Mouse (Mus musculus): ENCODE data around the gene Dapl1. TPM values are rescaled to one million over a fixed set of nuclear protein-coding genes. Genes with fewer than 3 reads are reported as not detected.
A peak's percentile ranks its signal among the peaks of the same experiment; 100 is the strongest.

Gene Dapl1
- polyA plus RNA-seq, 1 experiment from 2014 or later, result not detected

GRCm38 (mm10) chr2:59522079-59522684 is 37.7 kb downstream of the Dapl1 start:
- Histone ChIP-seq H3K4me1 (0 out of 2 replicates have a peak, but pooled peaks cover 2% of the 10 kb centered on the region), H3K27me3 (replicated peaks) (no peaks in the 10 kb centered on the region), H3K27ac (no peak overlapping the region), H3K4me2 (peak overlapping the region; percentile 50), H3K9ac (no peak overlapping the region), H3K36me3 (no peaks in the 10 kb centered on the region), H3K4me3 (0 out of 2 replicates have a peak overlapping the region, but pooled peaks have one; percentile 3), H3K9me3 (replicated peaks) (no peaks in the 10 kb centered on the region)
- WGBS (ENCODE audit: insufficient replicate concordance), result 15% methylated on average over 19 of the region's 19 CpGs
- no peak for ATAC-seq

DNA sequence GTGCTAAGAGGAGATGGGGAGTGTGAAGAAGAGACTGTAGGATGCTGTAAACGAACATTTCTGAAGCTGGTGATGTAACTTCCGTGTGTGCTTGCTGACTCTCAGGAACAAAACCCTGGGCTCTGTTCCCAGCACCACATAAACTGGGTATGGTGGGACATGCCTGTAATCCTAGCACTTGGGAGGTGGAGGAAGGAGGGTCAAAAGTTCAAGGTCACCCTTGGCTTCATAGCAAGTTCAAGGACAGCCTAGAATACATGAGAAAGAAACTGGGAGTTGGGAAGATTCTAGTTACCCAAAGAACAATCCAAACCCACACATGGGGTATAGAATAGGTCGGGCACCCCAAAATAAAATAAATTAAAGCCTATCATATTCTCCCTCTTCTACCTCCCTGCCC is 39.1 kb downstream of the Dapl1 start:
- 67% methylated on average over 3 of the region's 3 CpGs for whole genome bisulfite sequencing (ENCODE audit: insufficient replicate concordance)
- no peak overlapping the region for H3K27ac ChIP-seq
- 0 out of 2 replicates have a peak, but pooled peaks cover 2% of the 10 kb centered on the region for H3K4me1 ChIP-seq

GRCm38 (mm10) chr2:59526893-59527292 is 42.4 kb downstream of the Dapl1 start:
- Histone ChIP-seq H3K36me3 (no peaks in the 10 kb centered on the region), H3K4me3 (no peak overlapping the region), H3K27me3 (replicated peaks) (no peaks in the 10 kb centered on the region), H3K4me2 (no peak overlapping the region), H3K27ac (no peak overlapping the region), H3K4me1 (peaks cover 6% of the 10 kb centered on the region; the same call in 1 of the 2 replicates), H3K9ac (no peak overlapping the region), H3K9me3 (replicated peaks) (no peaks in the 10 kb centered on the region)
- no peak for ATAC-seq
- 65% methylated on average over 9 of the region's 9 CpGs for WGBS (ENCODE audit: insufficient replicate concordance)

More for the DNA sequence above, 39.1 kb downstream of the Dapl1 start:
- Histone ChIP-seq H3K27me3 (replicated peaks) (no peaks in the 10 kb centered on the region), H3K4me3 (no peak overlapping the region), H3K9ac (no peak overlapping the region), H3K9me3 (replicated peaks) (no peaks in the 10 kb centered on the region), H3K4me2 (no peak overlapping the region), H3K36me3 (no peaks in the 10 kb centered on the region)
- ATAC-seq, result no peak

DNA sequence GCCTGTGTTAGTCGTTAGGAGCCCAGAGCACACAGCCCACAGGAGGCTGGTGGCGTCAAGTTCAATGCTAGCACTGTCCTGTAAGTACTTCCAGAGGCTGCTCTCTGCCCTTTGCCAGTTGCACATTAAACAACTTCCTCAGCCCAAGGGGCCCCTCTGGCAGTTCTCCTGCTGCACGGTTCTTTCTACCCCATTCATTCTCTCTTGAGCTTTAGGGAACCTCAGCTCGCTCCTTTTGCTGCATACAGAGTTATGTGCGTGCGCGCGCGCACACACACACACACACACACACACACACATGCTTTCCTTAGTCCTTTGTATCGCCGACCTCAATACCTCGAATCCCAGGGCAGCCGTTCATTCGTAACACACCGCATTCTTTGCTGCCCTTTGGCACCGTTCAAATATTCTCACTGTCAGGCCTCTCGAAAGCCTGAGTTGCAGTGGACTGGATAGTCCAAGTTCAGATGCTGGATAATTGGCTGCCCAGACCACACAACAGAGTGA is 45.2 kb downstream of the Dapl1 start:
- Histone ChIP-seq H3K9ac (no peak overlapping the region), H3K4me3 (no peak overlapping the region), H3K4me2 (no peak overlapping the region), H3K27ac (no peak overlapping the region), H3K27me3 (replicated peaks) (no peaks in the 10 kb centered on the region), H3K9me3 (replicated peaks) (no peaks in the 10 kb centered on the region), H3K4me1 (peaks cover 4% of the 10 kb centered on the region; the same call in 1 of the 2 replicates), H3K36me3 (no peaks in the 10 kb centered on the region)
- WGBS (ENCODE audit: insufficient replicate concordance), result 67% methylated on average over 17 of the region's 17 CpGs
- ATAC-seq, result no peak

DNA sequence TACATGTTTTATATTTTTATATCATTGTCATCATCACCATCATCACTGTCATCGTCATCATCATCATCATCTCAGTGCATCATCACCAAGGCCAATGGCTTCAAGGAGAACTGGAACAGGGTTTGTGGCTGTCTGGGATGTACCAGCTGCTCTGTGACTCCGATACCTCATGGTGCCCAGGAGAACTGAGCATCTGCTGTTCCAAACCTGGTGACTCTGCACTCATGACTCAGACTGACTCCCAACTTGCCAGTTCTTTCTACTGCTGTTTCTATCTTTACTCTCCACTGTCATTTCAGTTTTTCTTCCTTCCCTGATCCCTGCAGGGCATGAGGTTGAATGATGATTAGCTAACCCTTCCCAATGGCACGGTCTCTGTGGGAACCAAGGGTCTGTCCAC is 46.4 kb downstream of the Dapl1 start:
- H3K36me3 ChIP-seq, result no peaks in the 10 kb centered on the region
- no peak for ATAC-seq
- no peaks in the 10 kb centered on the region for H3K27me3 ChIP-seq (replicated peaks)
- H3K9me3 ChIP-seq (replicated peaks), result no peaks in the 10 kb centered on the region
- peaks cover 4% of the 10 kb centered on the region; the same call in 1 of the 2 replicates for H3K4me1 ChIP-seq
- H3K9ac ChIP-seq, result no peak overlapping the region
- no peak overlapping the region for H3K4me3 ChIP-seq
- 74% methylated on average over 3 of the region's 3 CpGs for WGBS (ENCODE audit: insufficient replicate concordance)
- H3K27ac ChIP-seq, result no peak overlapping the region
- no peak overlapping the region for H3K4me2 ChIP-seq

- no peaks in the 10 kb centered on the region for H3K27me3 ChIP-seq (replicated peaks)
- no peak overlapping the region for H3K4me2 ChIP-seq
- 62% methylated on average over 3 of the region's 3 CpGs for WGBS (ENCODE audit: insufficient replicate concordance)
- no peak for ATAC-seq
- H3K27ac ChIP-seq, result no peak overlapping the region
- H3K9me3 ChIP-seq (replicated peaks), result no peaks in the 10 kb centered on the region
- no peak overlapping the region for H3K9ac ChIP-seq
- no peaks in the 10 kb centered on the region for H3K36me3 ChIP-seq
- no peak overlapping the region for H3K4me3 ChIP-seq
- H3K4me1 ChIP-seq, result peaks cover 4% of the 10 kb centered on the region; the same call in 1 of the 2 replicates
Observed at GRCm38 (mm10) chr2:59532999-59533398, 48.5 kb downstream of the Dapl1 start.

GRCm38 (mm10) chr2:59533504-59533903 is 49.1 kb downstream of the Dapl1 start:
- no peaks in the 10 kb centered on the region for H3K36me3 ChIP-seq
- no peaks in the 10 kb centered on the region for H3K9me3 ChIP-seq (replicated peaks)
- no peak overlapping the region for H3K4me2 ChIP-seq
- no peak overlapping the region for H3K4me3 ChIP-seq
- peaks cover 4% of the 10 kb centered on the region; the same call in 1 of the 2 replicates for H3K4me1 ChIP-seq
- WGBS (ENCODE audit: insufficient replicate concordance), result 75% methylated on average over 10 of the region's 10 CpGs
- no peak overlapping the region for H3K9ac ChIP-seq
- H3K27me3 ChIP-seq (replicated peaks), result no peaks in the 10 kb centered on the region
- no peak for ATAC-seq
- H3K27ac ChIP-seq, result no peak overlapping the region

DNA sequence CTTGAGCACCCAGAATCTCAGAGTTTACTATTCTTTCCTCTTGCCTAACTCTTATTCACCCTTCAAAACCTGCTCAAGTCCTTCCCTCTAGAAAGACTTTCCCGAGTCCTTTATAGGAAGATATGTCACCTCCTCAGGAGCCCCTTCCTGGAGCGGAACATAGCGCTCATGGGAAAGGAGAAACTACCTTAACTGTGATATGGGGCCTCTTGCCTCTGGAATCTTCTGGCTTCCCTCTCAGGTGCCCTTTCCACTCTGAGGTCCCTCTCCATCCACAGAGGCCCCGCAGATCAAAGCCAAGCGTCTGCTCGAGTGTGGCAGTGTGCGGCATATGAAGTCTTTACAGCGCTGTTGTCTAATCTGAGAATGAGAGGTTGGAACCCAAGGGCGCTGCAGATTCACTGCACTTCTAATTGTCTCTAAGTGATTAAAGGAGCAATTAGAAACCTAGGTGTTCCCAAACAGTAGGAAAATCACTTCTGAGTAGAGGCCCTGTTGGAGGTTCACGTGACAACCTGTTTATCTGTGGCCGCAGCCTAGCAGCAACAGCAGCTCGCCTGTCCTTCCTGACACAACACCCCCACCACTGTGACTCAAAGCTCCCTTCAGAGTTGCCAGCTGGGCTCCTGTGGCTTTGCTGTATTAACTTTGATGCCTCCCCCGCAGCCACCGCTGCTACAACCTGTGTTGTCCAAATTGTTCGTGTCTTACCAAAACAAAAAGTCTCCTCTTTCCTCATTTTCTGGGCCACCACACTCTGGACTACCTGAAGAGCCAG is 49.7 kb downstream of the Dapl1 start:
- no peaks in the 10 kb centered on the region for H3K27me3 ChIP-seq (replicated peaks)
- no peak overlapping the region for H3K4me3 ChIP-seq
- H3K36me3 ChIP-seq, result no peaks in the 10 kb centered on the region
- no peak overlapping the region for H3K4me2 ChIP-seq
- 65% methylated on average over 15 of the region's 15 CpGs for WGBS (ENCODE audit: insufficient replicate concordance)
- no peak for ATAC-seq
- peaks cover 4% of the 10 kb centered on the region; the same call in 1 of the 2 replicates for H3K4me1 ChIP-seq
- H3K9ac ChIP-seq, result no peak overlapping the region
- H3K27ac ChIP-seq, result no peak overlapping the region
- H3K9me3 ChIP-seq (replicated peaks), result no peaks in the 10 kb centered on the region

- no peak overlapping the region for H3K9ac ChIP-seq
- no peaks in the 10 kb centered on the region for H3K27me3 ChIP-seq (replicated peaks)
- no peak overlapping the region for H3K27ac ChIP-seq
- no peaks in the 10 kb centered on the region for H3K4me1 ChIP-seq
- no peaks in the 10 kb centered on the region for H3K9me3 ChIP-seq (replicated peaks)
- no peak overlapping the region for H3K4me3 ChIP-seq
- no peak overlapping the region for H3K4me2 ChIP-seq
- WGBS (ENCODE audit: insufficient replicate concordance), result 80% methylated on average over 2 of the region's 2 CpGs
- no peaks in the 10 kb centered on the region for H3K36me3 ChIP-seq
- no peak for ATAC-seq
Observed at GRCm38 (mm10) chr2:59536958-59537357, 52.5 kb downstream of the Dapl1 start.

- Histone ChIP-seq H3K4me2 (no peak overlapping the region), H3K27ac (no peak overlapping the region), H3K27me3 (replicated peaks) (no peaks in the 10 kb centered on the region), H3K9me3 (replicated peaks) (no peaks in the 10 kb centered on the region), H3K9ac (no peak overlapping the region), H3K4me3 (no peak overlapping the region), H3K4me1 (no peaks in the 10 kb centered on the region), H3K36me3 (no peaks in the 10 kb centered on the region)
- ATAC-seq, result no peak
- 68% methylated on average over 7 of the region's 7 CpGs for WGBS (ENCODE audit: insufficient replicate concordance)
Observed at GRCm38 (mm10) chr2:59538031-59538430, 53.6 kb downstream of the Dapl1 start.

DNA sequence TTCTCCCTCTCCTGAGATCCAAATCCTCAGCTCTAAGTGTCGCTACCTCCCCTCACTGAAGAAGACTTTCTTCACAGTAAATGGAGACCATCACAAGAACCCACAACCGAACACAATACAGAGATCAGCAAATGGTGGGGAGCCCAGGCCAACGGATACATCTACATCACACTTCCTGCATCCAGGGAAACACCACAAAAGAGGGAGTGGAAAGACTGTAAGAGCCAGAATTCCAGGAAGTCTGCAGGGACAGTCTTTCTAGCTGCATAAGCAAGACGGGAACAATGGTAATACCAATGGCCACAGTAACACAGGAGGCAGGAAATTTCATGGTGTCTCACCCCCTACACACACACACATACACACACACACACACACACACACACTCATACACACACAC is 55.3 kb downstream of the Dapl1 start:
- no peak for ATAC-seq
- H3K9me3 ChIP-seq (replicated peaks), result no peaks in the 10 kb centered on the region
- H3K36me3 ChIP-seq, result no peaks in the 10 kb centered on the region
- no peak overlapping the region for H3K4me3 ChIP-seq
- 39% methylated on average over 4 of the region's 4 CpGs for WGBS (ENCODE audit: insufficient replicate concordance)
- no peak overlapping the region for H3K9ac ChIP-seq
- no peak overlapping the region for H3K27ac ChIP-seq
- H3K4me1 ChIP-seq, result no peaks in the 10 kb centered on the region; the same call in 1 of the 2 replicates
- no peak overlapping the region for H3K4me2 ChIP-seq
- H3K27me3 ChIP-seq (replicated peaks), result no peaks in the 10 kb centered on the region
